Mouse (Mus musculus): ENCODE results near the gene Fgr. TPM values are rescaled to one million over a fixed set of nuclear protein-coding genes. Genes with fewer than 3 reads are reported as not detected.
A peak's percentile ranks its signal among the peaks of the same experiment; 100 is the strongest.
"Not testable (repeated sequence)": the region's sequence is repeated elsewhere in the genome, so short reads cannot be mapped to it uniquely, and the experiment has no call there.

Gene Fgr
- total RNA-seq (2021), result 0.33 TPM in 1 of 2 replicates, not detected in the other
- long read RNA-seq, partial matches to known transcripts, result 1 of 2 reads
- long read RNA-seq, other reads (novel, unspliced or antisense), result 1 of 2 reads

GRCm38 (mm10) chr4:132973814-132974398 is at the start of gene Fgr:
TSS of gene Fgr (plus strand) at chr4:132974095.
- no peak for DNase-seq

- not testable (repeated sequence) for DNase-seq
Measured at GRCm38 (mm10) chr4:132926520-132926919, 47.4 kb upstream of the Fgr start.

- peak; percentile 38 for DNase-seq
Measured at GRCm38 (mm10) chr4:132930784-132931183, 43.1 kb upstream of the Fgr start.

GRCm38 (mm10) chr4:132932752-132933404 is 41.0 kb upstream of the Fgr start:
- DNase-seq, result no peak

- DNase-seq, result no peak
Measured at GRCm38 (mm10) chr4:132934639-132935038, 39.3 kb upstream of the Fgr start.

- peak; percentile 28 for DNase-seq
Measured at GRCm38 (mm10) chr4:132938181-132938941, 35.5 kb upstream of the Fgr start.

- peak; percentile 75 for DNase-seq
Measured at GRCm38 (mm10) chr4:132939421-132940127, 34.3 kb upstream of the Fgr start.

GRCm38 (mm10) chr4:132941012-132941729 is 32.7 kb upstream of the Fgr start:
- no peak for DNase-seq

- peak; percentile 50 for DNase-seq
Measured at GRCm38 (mm10) chr4:132943088-132943487, 30.8 kb upstream of the Fgr start.

GRCm38 (mm10) chr4:132944106-132944505 is 29.8 kb upstream of the Fgr start:
- DNase-seq, result peak; percentile 70

GRCm38 (mm10) chr4:132944776-132945175 is 29.1 kb upstream of the Fgr start:
- peak; percentile 16 for DNase-seq

- DNase-seq, result peak; percentile 88
Measured at GRCm38 (mm10) chr4:132945261-132946046, 28.4 kb upstream of the Fgr start.

- peak; percentile 61 for DNase-seq
Measured at GRCm38 (mm10) chr4:132946047-132947001, 27.6 kb upstream of the Fgr start.

- no peak for DNase-seq
Measured at GRCm38 (mm10) chr4:132949882-132950532, 23.9 kb upstream of the Fgr start.

- no peak for DNase-seq
Measured at GRCm38 (mm10) chr4:132950999-132951398, 22.9 kb upstream of the Fgr start.

GRCm38 (mm10) chr4:132954530-132955394 is 19.1 kb upstream of the Fgr start:
- DNase-seq, result no peak

- no peak for DNase-seq
Measured at GRCm38 (mm10) chr4:132955395-132955791, 18.5 kb upstream of the Fgr start.

Data from adrenal gland, postnatal 25 days (tissue).